Mouse (Mus musculus) embryonic facial prominence, embryonic 15.5 days (tissue): Measurements from ENCODE around the gene Arhgef26. TPM values are rescaled to one million over a fixed set of nuclear protein-coding genes. Genes with fewer than 3 reads are reported as not detected.

ENCODE experiments used
- ATAC-seq: fragments of 200-750 bp; cut with Nextera tagmentation; 2 replicates; pipeline ENCODE4 v1.8.0; 2017; ENCODE audit warnings: low read depth, moderate TSS enrichment; ENCODE audit not compliant: insufficient number of reproducible peaks, low FRiP score, low TSS enrichment
- H3K27ac ChIP-seq: fragments of 300-500 bp; sonication (generic); replicated peaks from 2 replicates; pipeline ENCODE4 v1.5.1; 2015; ENCODE audit warnings: mild to moderate bottlenecking, inconsistent platforms
- H3K27me3 ChIP-seq: fragments of 300-500 bp; sonication (generic); 2 replicates; pipeline ENCODE4 v1.6.1; 2015; ENCODE audit warnings: inconsistent platforms
- H3K36me3 ChIP-seq: fragments of 300-500 bp; sonication (generic); 2 replicates; pipeline ENCODE4 v1.6.1; 2015; ENCODE audit warnings: mild to moderate bottlenecking, inconsistent platforms
- H3K4me1 ChIP-seq: fragments of 300-500 bp; sonication (generic); 2 replicates; pipeline ENCODE4 v1.6.1; 2015; ENCODE audit warnings: inconsistent platforms
- H3K4me2 ChIP-seq: fragments of 300-500 bp; sonication (generic); replicated peaks from 2 replicates; pipeline ENCODE4 v1.6.1; 2015; ENCODE audit warnings: mild to moderate bottlenecking, inconsistent platforms
- H3K4me3 ChIP-seq: fragments of 300-500 bp; sonication (generic); replicated peaks from 2 replicates; pipeline ENCODE4 v1.5.1; 2015; ENCODE audit warnings: mild to moderate bottlenecking, inconsistent platforms
- H3K9ac ChIP-seq: fragments of 300-500 bp; sonication (generic); 2 replicates; pipeline ENCODE4 v1.6.1; 2015; ENCODE audit warnings: inconsistent platforms
- H3K9me3 ChIP-seq: fragments of 300-500 bp; sonication (generic); replicated peaks from 2 replicates; pipeline ENCODE4 v1.6.1; 2016; ENCODE audit warnings: inconsistent platforms
- WGBS: fragments of 180-500 bp; shearing (Covaris S2); methylation state at CpG from one replicate; pipeline ENCODE4 v1.1.7; 2015; 5-methylcytosine and 5-hydroxymethylcytosine counted together
- polyA plus RNA-seq: library from polyadenylated mRNA; unstranded; fragments of >200 nt; fragmentation: Nextera tagmentation; extraction: Ambion mirVana; gene quantifications from 2 replicates; pipeline ENCODE4 v1.2.1, GENCODE M21; 2015

Arhgef26 gene
- polyA plus RNA-seq, 1 experiment from 2014 or later, result 16.8 TPM

DNA sequence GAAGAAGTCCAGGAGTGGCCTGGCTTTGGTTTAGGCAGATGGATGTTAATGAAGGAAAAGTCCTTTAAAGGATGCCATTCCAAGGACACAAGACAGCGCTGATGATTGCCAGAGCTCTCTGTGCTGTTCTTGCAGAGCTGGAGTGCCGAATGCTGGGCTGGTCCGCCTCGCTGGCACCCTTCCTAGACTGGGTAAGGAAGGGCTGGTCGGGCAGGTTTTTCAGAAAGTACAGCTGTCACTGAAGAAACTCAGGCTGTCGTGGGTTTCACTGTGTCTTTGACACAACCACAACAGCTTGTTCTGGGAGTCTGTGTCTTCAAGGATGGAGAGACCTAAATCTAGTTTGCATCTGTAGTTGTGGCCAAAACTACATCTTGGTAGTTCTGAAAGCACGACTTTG lies 74.6 kb downstream of the Arhgef26 start:
- H3K9me3 ChIP-seq, result no peaks in the 10 kb centered on the region
- H3K27ac ChIP-seq, result peak overlapping the region; percentile 34; the same call in 1 of the 2 replicates
- H3K4me3 ChIP-seq, result no peak overlapping the region
- no peak for ATAC-seq
- no peaks in the 10 kb centered on the region for H3K27me3 ChIP-seq
- H3K9ac ChIP-seq, result no peak overlapping the region
- H3K36me3 ChIP-seq, result no peaks in the 10 kb centered on the region
- peaks cover 4% of the 10 kb centered on the region; the same call in 1 of the 2 replicates for H3K4me1 ChIP-seq
- H3K4me2 ChIP-seq, result no peak overlapping the region
- 40% methylated on average over 7 of the region's 7 CpGs for WGBS

DNA sequence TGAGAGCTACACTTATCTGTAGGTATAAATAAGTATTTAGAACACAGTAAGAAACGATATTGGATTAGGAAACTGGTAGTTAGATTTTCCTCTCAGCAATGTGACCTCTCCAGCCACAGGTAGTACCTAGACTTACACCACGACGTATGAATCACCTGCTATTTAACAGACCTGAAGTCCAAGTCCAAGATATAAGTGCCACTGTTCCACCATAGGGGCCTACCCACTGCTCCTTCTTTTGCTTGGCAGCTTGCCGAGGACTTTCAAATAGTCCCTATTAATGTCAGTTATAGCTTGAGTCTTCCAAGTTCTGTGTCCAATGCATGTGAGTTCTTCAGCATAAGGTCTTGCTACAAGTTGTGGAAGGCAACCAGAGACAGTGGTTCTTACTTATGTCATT lies 76.8 kb downstream of the Arhgef26 start:
- Histone ChIP-seq H3K9me3 (no peaks in the 10 kb centered on the region), H3K27ac (no peak overlapping the region), H3K4me1 (peaks cover 4% of the 10 kb centered on the region; the same call in 1 of the 2 replicates), H3K36me3 (no peaks in the 10 kb centered on the region), H3K4me3 (no peak overlapping the region), H3K4me2 (no peak overlapping the region), H3K9ac (no peak overlapping the region), H3K27me3 (no peaks in the 10 kb centered on the region)
- ATAC-seq, result no peak
- WGBS, result 97% methylated on average over 4 of the region's 4 CpGs

DNA sequence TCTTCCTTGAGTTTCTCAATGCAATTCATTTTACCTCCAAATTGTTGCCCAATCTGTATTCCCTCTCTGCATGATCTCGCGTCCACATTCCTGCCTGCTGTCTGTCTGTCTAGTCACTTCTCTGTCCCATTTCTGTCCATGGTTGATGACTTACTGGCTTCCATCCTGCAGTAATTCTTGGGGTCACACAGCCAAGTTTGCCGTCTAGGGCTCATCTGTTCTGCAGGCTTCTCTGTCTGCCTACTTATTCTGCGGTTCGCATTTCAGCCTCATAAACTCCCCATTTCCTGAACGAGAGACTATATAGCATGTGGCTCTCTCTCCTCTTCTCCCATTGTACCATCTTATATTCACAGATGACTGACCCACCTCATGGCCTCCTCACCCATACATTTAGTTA lies 79.3 kb downstream of the Arhgef26 start:
- Histone ChIP-seq H3K4me2 (no peak overlapping the region), H3K9ac (no peak overlapping the region), H3K27ac (no peak overlapping the region), H3K27me3 (no peaks in the 10 kb centered on the region), H3K36me3 (no peaks in the 10 kb centered on the region), H3K4me1 (peaks cover 4% of the 10 kb centered on the region; the same call in 1 of the 2 replicates), H3K4me3 (no peak overlapping the region), H3K9me3 (no peaks in the 10 kb centered on the region)
- no peak for ATAC-seq
- 73% methylated on average over 6 of the region's 6 CpGs for WGBS

DNA sequence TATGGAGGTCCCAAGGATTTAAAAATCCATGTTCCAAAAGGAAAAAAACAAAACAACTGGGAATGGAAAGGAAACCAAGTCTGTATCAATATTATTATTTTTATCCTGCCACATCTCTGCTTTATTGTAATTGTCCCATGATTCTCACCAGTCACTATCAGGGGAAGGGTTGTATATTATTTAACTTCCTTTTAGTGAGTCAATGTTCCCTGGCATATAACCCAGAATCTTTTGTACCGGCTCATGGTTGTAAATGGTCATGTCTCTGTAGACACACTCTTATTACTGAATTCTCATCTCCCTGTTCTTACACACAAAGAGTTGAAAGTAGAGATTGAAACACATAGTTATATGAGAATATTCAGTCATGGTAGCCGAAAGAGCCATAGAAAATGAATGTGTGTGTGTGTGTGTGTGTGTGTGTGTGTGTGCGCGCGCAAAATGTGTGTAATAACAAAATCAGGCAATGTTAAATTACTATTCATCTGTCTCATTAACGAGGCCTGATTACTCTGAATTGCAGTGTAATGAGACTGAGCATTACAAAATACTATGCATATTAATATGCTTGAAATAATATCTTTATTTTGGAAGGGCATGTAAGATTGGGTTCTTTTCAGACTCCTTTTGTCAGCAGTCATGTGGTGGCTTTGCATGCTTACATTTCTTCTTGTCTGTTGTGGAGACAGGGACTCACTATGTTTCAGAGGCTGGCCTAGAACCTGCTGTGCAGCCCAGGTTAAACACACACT lies 80.4 kb downstream of the Arhgef26 start:
- Histone ChIP-seq H3K36me3 (no peaks in the 10 kb centered on the region), H3K4me2 (no peak overlapping the region), H3K4me3 (no peak overlapping the region), H3K27me3 (no peaks in the 10 kb centered on the region), H3K9me3 (no peaks in the 10 kb centered on the region), H3K9ac (no peak overlapping the region), H3K4me1 (0 out of 2 replicates have a peak, but pooled peaks cover under 1% of the 10 kb centered on the region), H3K27ac (no peak overlapping the region)
- no peak for ATAC-seq
- 88% methylated on average over 6 of the region's 6 CpGs for WGBS

DNA sequence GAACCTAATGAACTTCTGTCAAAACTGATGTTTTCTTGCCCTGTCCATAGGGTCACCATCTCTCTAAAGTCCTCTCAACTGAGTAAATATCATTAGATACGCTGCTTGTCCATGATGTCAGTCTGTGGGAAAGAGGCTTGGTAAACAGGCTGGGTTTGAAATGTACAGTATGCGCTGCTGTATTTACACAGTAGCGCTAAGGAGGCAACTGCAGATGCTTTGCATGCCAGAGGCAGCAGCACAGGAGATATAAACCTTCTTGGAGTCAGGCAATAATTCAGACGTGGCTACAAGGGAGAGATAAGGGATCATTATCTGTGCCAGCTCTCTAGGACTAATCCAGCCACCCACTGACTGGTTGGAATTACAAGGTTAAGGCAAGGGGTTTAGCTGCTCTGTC lies 95.5 kb downstream of the Arhgef26 start:
- H3K27ac ChIP-seq, result no peak overlapping the region
- peaks cover 11% of the 10 kb centered on the region; the same call in 1 of the 2 replicates for H3K36me3 ChIP-seq
- H3K4me1 ChIP-seq, result no peaks in the 10 kb centered on the region
- 71% methylated on average over 4 of the region's 4 CpGs for whole genome bisulfite sequencing
- no peak overlapping the region for H3K9ac ChIP-seq
- H3K4me3 ChIP-seq, result no peak overlapping the region
- no peaks in the 10 kb centered on the region for H3K27me3 ChIP-seq
- ATAC-seq, result no peak
- no peak overlapping the region for H3K4me2 ChIP-seq
- no peaks in the 10 kb centered on the region for H3K9me3 ChIP-seq

DNA sequence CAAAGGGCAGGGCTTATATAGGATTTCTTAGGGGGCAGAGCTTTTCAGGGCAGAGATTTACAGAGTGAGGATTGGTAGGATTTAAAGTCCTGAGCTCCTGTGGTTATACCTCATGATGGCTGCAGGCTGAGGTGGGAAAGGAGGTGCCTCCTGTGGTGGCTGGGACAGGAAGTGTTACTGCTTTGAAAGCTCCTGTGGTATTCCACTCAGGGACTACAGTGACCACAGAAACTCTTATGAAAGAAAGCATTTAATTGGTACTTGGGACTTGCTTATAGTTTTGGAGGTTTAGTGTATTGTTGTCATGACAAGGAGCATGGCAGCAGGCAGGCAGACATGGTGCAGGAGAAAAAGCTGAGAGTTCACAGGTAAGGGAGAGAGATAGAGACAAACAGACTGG lies 97.8 kb downstream of the Arhgef26 start:
- no peak overlapping the region for H3K4me2 ChIP-seq
- H3K36me3 ChIP-seq, result peaks cover 11% of the 10 kb centered on the region; the same call in 1 of the 2 replicates
- H3K27ac ChIP-seq, result no peak overlapping the region
- no peaks in the 10 kb centered on the region for H3K9me3 ChIP-seq
- no peak for ATAC-seq
- H3K9ac ChIP-seq, result no peak overlapping the region
- H3K4me1 ChIP-seq, result no peaks in the 10 kb centered on the region
- H3K4me3 ChIP-seq, result no peak overlapping the region
- no peaks in the 10 kb centered on the region for H3K27me3 ChIP-seq

DNA sequence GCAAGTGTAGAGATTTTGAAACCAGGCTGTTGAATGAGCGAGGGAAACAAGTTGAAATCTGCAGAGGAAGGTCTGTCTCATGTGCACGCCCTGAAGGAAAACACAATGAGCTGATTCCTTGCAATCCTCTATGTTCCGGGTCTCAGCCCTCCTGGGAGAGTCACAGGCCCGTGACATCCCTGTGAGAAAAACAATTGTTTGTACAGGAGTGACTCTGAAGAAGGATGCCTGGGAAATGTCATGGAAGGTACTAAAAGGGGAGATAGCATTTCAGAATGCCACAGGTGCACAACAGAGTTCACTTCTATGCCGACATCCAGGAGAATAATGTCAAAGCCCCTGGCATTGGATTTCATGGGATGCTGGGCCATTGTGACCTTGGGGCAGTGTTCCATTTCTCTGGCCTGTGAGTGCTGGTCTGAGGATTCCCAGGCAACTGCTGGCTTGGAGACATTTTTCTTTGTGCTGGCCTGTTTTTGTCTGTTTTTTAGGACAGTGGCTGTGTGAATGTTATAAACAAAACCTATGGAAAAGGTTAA lies 102.4 kb downstream of the Arhgef26 start:
- Histone ChIP-seq H3K4me3 (no peak overlapping the region), H3K9ac (no peak overlapping the region), H3K27ac (no peak overlapping the region), H3K36me3 (no peaks in the 10 kb centered on the region), H3K4me2 (no peak overlapping the region), H3K4me1 (no peaks in the 10 kb centered on the region), H3K27me3 (no peaks in the 10 kb centered on the region), H3K9me3 (no peaks in the 10 kb centered on the region)
- no peak; the same call in 1 of the 2 replicates for ATAC-seq
- 28% methylated on average over 5 of the region's 5 CpGs for WGBS

DNA sequence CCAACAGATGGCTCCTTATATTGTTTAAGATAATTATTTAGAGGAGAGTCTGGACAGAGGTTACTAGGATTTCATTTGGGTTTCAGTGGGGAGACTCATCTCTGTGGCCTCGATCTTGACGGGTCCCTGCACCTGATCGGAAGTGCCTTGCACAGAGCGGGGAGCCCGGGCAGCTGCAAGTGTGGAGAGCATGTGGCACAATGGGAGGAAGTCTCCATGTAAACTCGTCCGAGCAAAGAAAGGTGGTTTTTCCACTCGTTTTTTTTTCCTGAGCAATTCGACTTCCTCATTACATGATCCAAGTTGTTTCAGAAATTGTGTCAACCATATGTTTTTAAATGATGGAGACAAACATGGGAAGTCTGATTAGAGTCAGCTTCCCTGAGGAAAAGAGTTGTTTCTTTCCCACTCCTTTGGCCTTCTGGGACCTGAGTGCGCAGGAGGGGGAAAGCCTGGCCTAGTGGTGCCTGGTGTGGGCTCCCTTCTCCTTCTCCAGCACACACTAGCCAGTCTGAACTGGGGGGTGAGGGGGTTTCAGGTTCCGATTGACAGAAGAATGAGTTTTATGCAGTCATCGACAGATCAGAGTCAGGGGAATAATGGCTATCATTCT lies 105.5 kb downstream of the Arhgef26 start:
- Histone ChIP-seq H3K27ac (no peak overlapping the region), H3K36me3 (no peaks in the 10 kb centered on the region; the same call in 1 of the 2 replicates), H3K4me1 (no peaks in the 10 kb centered on the region), H3K4me2 (no peak overlapping the region), H3K9ac (no peak overlapping the region), H3K9me3 (no peaks in the 10 kb centered on the region), H3K4me3 (no peak overlapping the region), H3K27me3 (no peaks in the 10 kb centered on the region)
- 74% methylated on average over 12 of the region's 12 CpGs for WGBS
- ATAC-seq, result no peak

DNA sequence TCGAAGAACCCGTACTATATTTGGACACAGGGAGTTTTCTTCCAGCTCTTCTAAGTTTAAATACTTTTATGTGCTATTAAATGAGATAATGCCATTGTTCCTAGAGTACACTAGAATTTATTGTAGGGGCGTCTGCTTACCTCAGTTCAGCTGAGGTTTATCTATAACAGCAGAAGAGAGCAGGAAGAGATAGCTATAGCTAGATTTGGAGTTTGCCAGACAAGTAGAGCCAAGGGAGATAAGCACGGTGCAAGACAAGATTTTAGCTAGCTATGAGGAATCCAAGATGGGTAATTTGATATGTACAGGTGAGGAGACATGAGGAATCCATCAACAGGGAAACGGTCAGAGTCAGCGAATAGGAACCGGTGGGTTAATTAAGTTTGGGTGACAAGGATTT lies 108.1 kb downstream of the Arhgef26 start:
- Histone ChIP-seq H3K36me3 (no peaks in the 10 kb centered on the region; the same call in 1 of the 2 replicates), H3K4me2 (no peak overlapping the region), H3K9ac (no peak overlapping the region), H3K4me3 (no peak overlapping the region), H3K27ac (no peak overlapping the region), H3K9me3 (no peaks in the 10 kb centered on the region), H3K27me3 (no peaks in the 10 kb centered on the region), H3K4me1 (no peaks in the 10 kb centered on the region)
- no peak for ATAC-seq
- 77% methylated on average over 7 of the region's 7 CpGs for WGBS

DNA sequence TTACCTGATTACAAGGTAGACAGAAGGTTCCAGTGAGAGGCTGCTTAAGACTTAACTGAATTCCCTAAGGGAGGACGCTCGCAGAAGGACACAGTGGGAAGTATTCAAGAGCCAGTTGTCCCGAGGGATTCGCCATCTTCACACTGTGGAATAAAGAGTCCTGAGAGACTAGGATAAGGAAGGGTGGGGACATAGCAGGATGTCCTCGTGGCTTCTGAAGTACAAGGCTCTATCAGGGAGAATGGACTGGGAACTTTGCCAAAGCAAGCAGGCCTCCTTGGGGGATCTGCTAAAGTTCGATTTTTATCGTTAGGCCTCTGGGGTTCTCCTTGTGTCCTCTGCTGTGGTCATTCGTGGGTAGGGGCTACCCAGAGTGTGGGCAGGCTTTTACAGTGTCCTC lies 109.0 kb downstream of the Arhgef26 start:
- no peaks in the 10 kb centered on the region; the same call in 1 of the 2 replicates for H3K36me3 ChIP-seq
- no peak overlapping the region for H3K4me2 ChIP-seq
- no peaks in the 10 kb centered on the region for H3K9me3 ChIP-seq
- no peaks in the 10 kb centered on the region for H3K4me1 ChIP-seq
- no peak overlapping the region for H3K27ac ChIP-seq
- H3K4me3 ChIP-seq, result no peak overlapping the region
- no peaks in the 10 kb centered on the region for H3K27me3 ChIP-seq
- no peak overlapping the region for H3K9ac ChIP-seq
- 76% methylated on average over 8 of the region's 8 CpGs for WGBS
- no peak for ATAC-seq

DNA sequence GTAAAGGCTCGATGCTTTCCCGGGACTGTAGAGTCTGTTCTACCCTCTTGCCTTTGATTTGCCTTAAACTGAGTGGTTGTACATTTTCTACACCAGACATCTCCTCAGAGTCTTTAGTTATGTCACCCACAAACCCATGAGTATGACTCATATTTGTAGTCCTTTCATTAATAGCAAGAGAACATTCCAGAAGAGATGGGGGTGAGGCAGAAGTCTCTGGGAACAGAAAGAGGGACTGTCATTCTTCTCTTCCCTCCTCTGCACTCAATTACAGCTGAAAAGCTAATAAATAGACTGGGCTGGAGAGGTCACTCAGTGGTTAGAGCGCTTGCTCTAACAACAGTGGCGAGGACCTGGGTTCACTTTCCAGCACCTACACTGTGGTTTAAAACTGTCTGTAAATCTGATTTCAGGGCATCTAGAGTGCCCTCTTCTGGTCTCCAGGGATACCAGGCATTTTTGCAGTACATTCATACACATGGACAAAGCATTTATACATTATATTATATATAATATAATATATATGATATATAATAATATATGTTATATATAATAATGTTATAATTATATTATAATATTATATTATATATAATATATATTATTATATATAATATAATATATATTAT lies 111.8 kb downstream of the Arhgef26 start:
- H3K4me1 ChIP-seq, result no peaks in the 10 kb centered on the region
- 88% methylated on average over 4 of the region's 4 CpGs for WGBS
- no peak overlapping the region for H3K27ac ChIP-seq
- H3K36me3 ChIP-seq, result no peaks in the 10 kb centered on the region; the same call in 1 of the 2 replicates
- H3K4me2 ChIP-seq, result no peak overlapping the region
- ATAC-seq, result no peak
- no peak overlapping the region for H3K9ac ChIP-seq
- H3K4me3 ChIP-seq, result no peak overlapping the region
- H3K9me3 ChIP-seq, result no peaks in the 10 kb centered on the region
- H3K27me3 ChIP-seq, result no peaks in the 10 kb centered on the region
